Comparison of ENCODE assay signal across 26 mouse cellular contexts in the genomic region with DNA sequence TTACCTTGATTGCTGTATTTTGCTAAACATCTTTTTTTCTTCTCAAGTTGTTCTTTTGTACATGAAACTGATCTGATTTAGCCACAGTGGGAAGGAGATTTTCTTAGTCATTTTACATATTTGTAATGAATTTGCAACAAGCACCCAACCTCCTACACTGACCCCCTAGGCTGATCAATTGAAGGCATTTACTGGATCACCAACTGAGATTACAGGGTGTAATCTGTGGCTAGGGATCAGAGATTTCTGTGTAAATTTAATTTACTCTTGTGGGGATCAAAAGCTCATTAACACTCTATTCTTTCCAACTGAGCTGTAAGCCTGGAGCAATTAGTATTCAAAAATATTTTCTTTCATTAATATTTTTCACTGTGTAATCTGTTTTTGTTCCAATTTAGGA.
"Had no signal": no experiment of that assay in that cellular context is flagged by ENCODE, and none has a peak within 500 bp of the region (broad histone marks: within the 10 kb centered on the region; RNA-seq: fewer than 3 reads in every experiment).

No protein-coding gene starts in this region.

- H3K9me3 ChIP-seq: heart, embryonic 10.5 days; heart, embryonic 12.5 days; hindbrain, embryonic 10.5 days; hindbrain, embryonic 12.5 days; hindbrain, embryonic 15.5 days; intestine, embryonic 15.5 days; limb, embryonic 10.5 days; limb, embryonic 12.5 days; liver, embryonic 13.5 days had no signal

- H3K4me1 ChIP-seq: heart, embryonic 10.5 days; heart, embryonic 12.5 days; hindbrain, embryonic 10.5 days; hindbrain, embryonic 12.5 days; hindbrain, embryonic 15.5 days; intestine, embryonic 15.5 days; limb, embryonic 10.5 days; limb, embryonic 12.5 days; liver, embryonic 13.5 days had no signal

- DNase-seq: gastrocnemius, adult 2 months; gastrocnemius, postnatal 10 days; gastrocnemius, postnatal 25 days; heart, adult 18-20 months; heart, postnatal 10 days; heart, postnatal 4 days; kidney, adult 18-20 months; kidney, adult 8-10 months; kidney, postnatal 10 days; kidney, postnatal 25 days; kidney, postnatal 4 days; liver; liver, embryonic 13.5 days had no signal

- H3K27me3 ChIP-seq: heart, embryonic 12.5 days; hindbrain, embryonic 12.5 days; hindbrain, embryonic 15.5 days; intestine, embryonic 15.5 days; limb, embryonic 12.5 days; liver, embryonic 13.5 days had no signal

- H3K4me3 ChIP-seq: gastrocnemius, adult 2 months; heart, embryonic 10.5 days; heart, embryonic 12.5 days; hindbrain, embryonic 10.5 days; hindbrain, embryonic 12.5 days; hindbrain, embryonic 15.5 days; intestine, embryonic 15.5 days; layer of hippocampus, adult 2 months; left cerebral cortex, adult 2 months; limb, embryonic 10.5 days; limb, embryonic 12.5 days; liver, embryonic 13.5 days had no signal

- H3K4me2 ChIP-seq: heart, embryonic 12.5 days; hindbrain, embryonic 12.5 days; hindbrain, embryonic 15.5 days; intestine, embryonic 15.5 days; limb, embryonic 12.5 days; liver, embryonic 11.5 days; liver, embryonic 13.5 days had no signal

- ATAC-seq: inflammation-experienced regulatory T-cells, adult 6 months; intestine, embryonic 15.5 days; intestine, postnatal 0 days had no signal

- H3K9ac ChIP-seq: heart, embryonic 12.5 days; hindbrain, embryonic 12.5 days; hindbrain, embryonic 15.5 days; intestine, embryonic 15.5 days; limb, embryonic 12.5 days; liver, embryonic 13.5 days had no signal

- H3K36me3 ChIP-seq: heart, embryonic 10.5 days; heart, embryonic 12.5 days; hindbrain, embryonic 10.5 days; hindbrain, embryonic 12.5 days; hindbrain, embryonic 15.5 days; intestine, embryonic 15.5 days; limb, embryonic 10.5 days; limb, embryonic 12.5 days; liver, embryonic 13.5 days had no signal

- H3K27ac ChIP-seq: gastrocnemius, adult 2 months; heart, embryonic 10.5 days; hindbrain, embryonic 10.5 days; hindbrain, embryonic 12.5 days; hindbrain, embryonic 15.5 days; intestine, embryonic 15.5 days; layer of hippocampus, adult 2 months; left cerebral cortex, adult 2 months; limb, embryonic 10.5 days; limb, embryonic 12.5 days; liver, embryonic 13.5 days had no signal
